Mouse (Mus musculus): ENCODE data around the gene Nudt5.
A peak's percentile ranks its signal among the peaks of the same experiment; 100 is the strongest.
"Not testable (repeated sequence)": the region's sequence is repeated elsewhere in the genome, so short reads cannot be mapped to it uniquely, and the experiment has no call there.

Nudt5 gene

DNA sequence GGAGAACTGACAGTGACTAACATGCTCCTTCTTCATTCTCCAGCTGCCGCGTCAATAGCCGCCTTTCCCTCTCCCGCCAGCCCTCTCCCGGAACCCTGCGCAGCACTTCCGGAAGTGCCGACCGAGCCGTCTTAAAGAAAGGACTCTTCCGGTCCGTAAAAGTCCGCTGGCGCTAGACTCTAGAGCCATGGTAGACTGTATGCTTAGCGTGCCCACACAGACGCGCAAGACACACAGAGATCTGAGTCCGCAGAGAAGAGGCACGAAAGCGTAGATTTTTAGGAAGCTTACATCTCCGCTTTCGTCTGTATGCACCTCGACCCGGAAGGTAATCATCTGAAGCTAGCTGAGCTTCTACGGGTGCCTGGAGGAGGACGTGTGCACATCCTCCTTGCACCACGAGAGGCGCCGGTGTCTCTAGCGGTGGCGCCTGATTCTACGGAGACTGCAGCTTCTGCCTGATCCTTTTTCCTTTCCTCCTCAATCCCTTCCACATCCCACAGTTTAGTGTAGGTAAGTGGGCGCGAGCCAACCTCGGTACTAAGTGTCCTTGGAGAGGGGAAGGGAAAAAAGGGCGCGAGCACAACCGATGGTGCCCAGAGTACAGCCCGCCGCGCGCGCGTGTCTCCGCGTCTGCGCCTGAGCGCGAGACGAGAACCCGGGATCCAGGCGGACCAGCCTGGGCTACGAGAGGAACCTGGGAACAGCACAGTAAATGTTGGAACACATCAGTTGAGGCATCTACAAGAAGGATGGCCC is at the start of gene Nudt5, which contains the start of gene Cdc123:
TSS of gene Nudt5 (plus strand) at position 147 of the 759 bp plus-strand sequence.
TSS of gene Cdc123 (minus strand) at position 292 of the 759 bp plus-strand sequence.
- DNase-seq, result peak; percentile 84 to 85

DNA sequence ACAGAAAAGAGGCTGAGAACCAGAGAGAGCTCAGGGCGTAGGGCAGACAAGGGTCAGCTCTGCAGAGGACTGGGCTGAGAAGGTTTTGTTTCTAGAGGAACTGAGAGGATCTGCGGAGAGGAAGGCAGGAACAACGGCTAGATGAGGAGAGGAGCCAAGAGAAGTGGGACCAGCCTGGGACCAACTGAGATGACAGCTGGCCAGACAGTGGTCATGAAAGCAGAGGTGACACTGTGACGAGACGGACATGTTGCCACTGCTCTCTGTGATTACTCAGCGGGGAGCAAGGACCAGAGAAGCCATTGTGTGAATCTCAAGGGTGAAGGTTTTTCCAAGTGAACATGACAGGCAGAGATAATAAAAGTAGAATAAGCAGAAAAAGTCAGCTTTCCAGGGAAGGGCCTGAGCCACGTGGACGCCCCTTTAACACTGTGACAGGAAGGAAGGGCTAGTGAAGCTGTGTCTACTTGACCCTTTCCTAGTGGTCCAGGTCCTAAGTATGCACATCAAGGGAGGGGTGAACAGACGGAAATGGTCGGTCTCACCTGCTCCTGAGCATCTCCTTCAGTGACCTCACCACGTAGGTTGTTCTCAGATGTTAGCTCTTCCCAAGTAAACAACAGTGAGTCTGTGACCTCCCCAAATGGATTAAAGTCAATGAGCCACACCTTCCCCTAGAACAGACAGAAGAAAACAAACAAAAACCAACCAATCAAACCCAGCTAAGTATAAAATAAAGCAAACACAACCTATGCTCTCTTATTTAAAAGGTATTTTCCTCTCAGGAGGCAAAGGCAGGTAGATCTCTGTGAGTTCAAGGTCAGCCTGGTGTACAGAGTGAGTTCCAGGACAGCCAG is 46.8 kb upstream of the Nudt5 start:
- no peak for DNase-seq

DNA sequence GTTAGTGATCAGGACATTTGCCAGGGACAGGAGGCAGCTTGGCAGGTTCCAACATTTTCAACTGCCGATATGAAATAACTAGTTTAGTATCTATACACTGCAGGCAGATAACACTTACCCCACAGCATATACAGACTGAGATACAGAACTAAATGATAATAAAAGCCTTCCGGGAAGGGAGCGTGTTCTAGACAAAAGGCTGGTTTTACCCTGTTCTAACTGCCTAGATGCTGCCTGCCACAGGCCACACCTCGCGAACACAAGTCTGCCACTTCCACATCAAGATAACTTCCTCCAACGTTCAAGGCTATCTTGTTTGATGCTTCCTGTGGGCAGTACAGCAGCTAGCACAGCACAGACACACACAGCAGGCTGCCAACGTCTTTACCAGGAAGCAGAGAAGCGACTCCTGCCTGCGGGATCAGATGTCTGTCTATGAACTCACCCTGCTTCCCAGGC is 43.6 kb upstream of the Nudt5 start:
- no peak for DNase-seq

DNA sequence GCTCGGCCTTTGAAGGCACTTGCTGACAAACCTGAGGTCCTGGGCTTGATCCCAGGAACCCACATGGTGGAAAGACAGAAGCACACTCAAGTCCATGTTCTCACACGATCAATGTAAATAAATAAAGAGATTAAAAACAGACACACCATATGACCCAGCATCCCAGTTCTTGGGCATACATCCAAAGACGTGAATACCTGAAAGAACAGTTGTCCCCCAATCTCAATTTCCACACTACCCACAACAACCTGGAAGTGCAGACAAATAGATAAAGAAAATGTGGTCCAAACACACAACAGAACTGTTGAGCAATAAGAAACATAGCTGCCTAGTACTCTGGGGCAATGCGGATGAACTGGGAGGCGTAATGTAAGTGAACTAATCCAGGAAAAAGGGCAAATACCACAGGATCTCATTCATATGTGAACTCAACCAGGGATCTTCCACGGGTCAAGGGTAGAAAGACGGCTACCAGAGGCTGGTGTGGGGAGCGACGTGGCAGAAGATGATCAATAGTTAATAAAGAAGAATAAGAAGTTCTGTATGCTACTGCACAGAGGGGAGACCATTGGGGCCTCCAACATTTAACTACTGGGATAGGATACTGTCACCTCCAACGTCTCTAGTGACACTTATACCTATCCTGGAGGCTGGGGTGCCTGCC is 42.8 kb upstream of the Nudt5 start:
- DNase-seq, result no peak

DNA sequence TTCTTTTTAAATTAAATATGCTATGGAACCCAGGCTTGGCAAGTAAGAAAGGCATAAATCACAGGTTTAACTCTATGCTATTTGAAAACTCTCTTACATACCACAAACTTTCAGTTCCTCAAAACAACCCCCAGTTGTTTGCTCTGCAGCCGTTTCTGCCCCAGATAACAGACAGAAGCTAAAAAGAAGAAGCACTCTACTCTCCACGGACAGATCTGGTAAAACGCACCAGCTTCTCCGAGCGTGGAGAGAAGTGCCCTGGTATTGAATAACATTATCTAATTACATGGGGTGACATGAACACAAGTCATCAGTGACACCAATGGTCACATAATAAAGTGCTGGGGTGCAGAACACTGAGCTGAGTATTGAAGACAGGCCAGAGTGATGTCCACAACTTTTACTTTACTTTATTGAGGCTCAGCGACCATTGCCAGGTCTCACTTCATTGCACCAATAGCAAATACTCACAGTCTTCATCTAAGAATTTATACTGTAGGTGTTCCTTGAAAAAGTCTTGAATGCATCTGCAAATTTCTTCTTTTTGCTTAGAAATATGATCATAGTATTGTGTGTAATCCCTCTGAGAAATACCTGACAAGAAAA is 40.3 kb upstream of the Nudt5 start:
- DNase-seq, result no peak

DNA sequence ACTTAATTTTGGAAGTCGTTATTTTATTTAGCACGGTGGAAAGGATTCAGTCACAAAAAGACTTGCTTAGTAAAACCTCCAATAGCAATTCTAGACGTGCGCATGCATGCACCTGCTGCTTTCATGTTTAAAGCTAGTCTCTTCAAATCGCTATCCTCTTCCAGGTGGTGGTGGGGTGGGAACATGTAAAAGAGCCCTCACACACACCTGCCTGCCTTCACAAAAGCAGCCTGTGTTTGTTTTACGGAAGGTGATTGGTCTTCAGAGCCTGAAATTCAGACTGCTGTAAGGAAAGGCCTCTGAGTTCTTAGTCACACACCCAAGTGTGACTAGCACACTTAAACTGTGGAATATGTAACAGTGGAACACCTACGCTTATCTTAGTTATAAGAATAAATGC is 39.6 kb upstream of the Nudt5 start:
- DNase-seq, result no peak

DNA sequence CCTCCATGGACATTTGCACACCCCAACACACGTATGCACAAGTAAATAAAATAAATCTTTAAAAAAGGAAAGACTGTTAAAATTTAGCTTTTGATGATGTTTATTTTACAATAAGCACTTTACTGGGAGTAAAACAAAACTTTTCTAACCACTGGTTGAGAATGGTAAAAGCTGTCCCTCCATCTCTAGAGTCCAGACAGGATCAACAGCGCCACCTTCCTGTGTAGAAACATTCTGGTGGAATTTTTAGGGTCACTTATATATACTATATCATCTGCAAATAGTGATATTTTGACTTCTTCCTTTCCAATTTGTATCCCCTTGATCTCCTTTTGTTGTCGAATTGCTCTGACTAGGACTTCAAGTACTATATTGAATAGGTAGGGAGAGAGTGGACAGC is 38.6 kb upstream of the Nudt5 start:
- DNase-seq, result not testable (repeated sequence)

DNA sequence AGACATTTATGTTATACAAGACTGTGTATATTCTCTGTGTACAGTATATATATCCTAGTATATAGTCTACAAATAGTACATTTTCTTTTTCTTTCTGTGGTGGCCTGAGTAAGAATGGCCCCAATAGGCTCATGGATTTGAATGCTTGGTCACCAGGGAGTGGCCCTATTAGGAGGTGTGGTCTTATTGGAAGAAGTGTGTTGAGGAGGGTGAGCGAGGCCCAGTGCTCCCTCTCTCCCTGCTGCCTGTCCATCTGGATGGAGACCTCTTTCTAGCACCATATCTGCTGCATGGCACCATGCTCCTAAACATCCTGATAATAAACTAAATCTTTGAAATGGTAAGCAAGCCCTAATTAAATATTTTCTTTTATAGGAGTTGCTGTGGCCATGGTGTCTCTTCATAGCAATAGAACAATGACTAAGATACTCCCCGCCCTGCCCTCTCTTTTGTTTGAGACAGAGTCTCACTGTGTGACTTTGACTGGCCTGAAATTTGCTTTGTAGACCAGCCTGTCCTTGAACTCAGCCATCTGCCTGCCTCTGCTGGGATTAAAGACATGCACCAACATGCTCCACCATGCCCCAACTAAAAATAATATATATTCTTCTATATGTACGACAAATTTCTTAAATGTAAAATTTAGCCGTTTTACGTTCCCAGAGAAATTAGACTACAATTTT is 34.6 kb upstream of the Nudt5 start:
- no peak for DNase-seq

DNA sequence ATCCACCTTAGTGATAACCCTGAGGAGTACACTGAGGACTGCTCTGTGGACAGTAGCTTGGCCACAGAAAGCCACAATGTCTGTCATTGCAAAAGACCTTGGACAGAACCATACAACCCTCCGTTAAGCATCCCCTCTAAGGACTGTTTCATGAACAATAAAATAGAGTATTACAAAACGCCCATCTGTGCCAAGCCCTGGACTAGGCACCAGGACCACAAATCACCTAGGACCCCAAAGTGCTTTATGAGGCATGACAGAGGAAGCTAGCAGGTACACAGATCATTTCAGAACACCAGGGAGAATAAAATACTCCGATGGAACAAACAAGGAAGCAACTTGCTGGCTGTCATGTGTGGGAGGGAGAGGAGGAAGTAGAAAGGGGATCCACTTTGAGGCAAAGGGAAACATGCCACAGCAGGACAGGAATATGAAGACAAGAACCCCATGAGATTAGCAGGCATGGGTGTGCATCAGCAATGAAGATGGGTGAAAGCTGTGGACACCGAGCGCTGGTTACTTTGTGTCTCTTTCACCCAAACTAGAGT is 33.5 kb upstream of the Nudt5 start:
- DNase-seq, result no peak

DNA sequence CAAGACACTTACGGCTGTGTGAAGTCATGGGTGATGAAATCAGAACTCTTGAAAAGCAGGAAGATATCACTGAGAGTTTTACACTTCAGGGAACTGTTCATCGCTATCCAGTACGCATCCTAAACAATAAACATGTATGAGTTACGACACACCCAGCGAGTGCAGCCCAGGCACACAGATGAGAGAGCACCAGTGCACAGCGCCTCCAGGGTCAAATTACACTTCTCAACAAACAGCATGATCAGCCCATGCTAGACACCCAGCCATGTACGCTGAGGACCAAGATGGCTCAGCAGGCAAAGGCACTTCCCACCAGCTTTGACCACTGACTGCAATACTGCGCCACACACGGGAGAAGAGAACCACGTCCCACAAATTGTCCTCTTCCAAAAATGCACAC is 23.6 kb upstream of the Nudt5 start:
- no peak for DNase-seq

DNA sequence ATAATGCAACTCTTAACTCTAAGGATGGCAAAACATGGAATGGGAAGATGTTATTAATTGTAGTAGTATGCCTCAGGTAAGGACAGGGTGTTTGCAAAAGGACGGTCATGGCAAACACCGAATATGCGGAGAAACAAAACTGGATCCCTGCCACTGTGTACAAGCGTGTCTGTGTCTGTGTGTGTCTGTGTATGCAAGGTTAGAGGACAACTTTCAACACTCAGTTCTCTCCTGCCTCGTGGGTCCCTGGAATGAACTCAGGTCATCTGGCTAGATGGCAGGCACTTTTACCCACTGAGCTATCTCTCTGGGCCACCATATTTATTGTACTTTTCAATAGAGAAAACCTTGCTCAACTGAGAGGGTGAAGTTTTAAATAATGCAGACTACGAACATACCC is 22.4 kb upstream of the Nudt5 start:
- DNase-seq, result no peak

DNA sequence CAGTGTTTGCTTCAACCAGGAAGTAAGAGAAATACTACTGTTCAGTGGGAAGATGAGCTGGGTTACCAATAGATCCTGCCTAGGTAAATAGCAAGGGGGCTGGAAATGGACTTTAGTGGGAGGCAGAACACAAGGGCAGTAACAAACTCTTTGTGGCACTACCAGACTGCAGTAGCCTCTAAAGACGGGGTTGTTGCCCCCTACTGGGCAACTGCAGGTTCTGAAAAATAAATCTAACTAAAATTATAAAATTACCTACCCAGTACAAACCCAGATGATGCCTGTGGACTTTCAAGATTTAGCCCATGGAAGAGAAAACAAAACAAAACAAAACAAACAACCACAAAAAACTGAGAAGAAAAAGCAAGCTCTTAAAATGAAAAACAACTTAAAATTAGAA is 20.6 kb upstream of the Nudt5 start:
- DNase-seq, result no peak

DNA sequence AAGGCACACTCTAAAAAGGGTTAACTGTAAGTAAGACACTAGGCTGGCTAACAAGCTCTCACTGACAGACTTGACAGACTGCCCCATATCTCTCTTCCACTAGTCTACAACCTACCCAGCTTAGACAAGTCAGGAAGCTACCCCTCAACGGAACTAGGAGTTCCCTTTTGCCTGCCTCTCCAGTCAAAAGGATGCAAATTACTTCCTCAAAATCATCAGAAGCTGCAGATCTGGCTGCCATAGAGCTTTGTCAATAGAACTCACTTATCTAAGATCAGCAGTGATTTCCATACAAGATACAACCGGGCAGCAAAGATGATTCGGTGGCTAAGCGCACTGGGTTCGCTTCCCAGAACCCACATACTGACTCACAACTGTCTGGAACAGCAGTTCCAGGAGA is 20.1 kb upstream of the Nudt5 start:
- DNase-seq, result no peak

DNA sequence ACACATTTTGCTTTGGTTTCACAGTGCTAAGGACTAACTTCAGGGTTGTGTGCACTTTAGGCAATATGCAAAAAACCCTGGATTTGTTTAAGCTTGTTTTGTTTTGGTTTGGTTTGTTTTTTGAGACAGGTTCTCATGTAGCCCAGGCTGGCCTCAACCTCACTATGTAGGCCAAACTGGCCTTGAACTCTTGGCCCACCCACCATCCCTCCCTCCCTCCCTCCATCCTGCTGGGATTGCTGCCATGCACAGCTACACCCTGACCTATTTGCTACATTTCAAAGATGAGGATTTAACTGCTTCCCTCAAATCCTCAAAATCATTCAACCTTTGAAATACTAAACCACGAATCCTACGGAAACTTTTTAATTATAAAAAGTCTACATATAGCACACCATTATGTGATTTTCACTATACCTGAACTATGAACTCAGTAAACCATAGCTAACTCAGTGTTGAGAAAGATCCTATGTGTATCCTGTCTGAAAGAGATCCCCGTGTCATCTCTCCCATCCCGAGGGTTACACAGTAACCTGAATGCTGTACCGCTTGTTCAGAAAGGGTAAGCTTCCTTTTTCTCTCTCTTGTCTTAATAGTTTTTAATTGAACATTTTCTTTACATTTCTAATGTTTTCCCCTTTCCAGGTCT is 19.4 kb upstream of the Nudt5 start:
- DNase-seq, result no peak

DNA sequence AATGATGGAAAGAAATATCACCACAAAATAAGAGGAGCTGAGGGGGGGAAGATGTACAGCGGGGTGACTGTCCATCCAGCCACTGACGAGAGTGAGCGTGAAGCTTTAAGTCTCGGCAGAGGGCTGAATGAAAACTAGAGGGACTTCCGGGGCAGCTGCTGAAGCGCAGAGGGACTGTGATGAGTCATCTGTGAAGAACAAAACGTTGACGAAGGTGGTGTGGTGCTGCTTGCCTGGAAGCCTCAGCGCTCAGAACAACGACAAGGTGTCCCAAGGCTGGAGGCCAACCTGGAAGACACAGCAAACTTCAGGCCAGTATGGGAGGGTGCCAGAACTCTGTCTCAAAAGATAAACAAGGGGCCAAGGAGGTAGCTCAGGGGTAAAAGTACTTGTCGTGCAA is 4.0 kb upstream of the Nudt5 start:
- no peak for DNase-seq

DNA sequence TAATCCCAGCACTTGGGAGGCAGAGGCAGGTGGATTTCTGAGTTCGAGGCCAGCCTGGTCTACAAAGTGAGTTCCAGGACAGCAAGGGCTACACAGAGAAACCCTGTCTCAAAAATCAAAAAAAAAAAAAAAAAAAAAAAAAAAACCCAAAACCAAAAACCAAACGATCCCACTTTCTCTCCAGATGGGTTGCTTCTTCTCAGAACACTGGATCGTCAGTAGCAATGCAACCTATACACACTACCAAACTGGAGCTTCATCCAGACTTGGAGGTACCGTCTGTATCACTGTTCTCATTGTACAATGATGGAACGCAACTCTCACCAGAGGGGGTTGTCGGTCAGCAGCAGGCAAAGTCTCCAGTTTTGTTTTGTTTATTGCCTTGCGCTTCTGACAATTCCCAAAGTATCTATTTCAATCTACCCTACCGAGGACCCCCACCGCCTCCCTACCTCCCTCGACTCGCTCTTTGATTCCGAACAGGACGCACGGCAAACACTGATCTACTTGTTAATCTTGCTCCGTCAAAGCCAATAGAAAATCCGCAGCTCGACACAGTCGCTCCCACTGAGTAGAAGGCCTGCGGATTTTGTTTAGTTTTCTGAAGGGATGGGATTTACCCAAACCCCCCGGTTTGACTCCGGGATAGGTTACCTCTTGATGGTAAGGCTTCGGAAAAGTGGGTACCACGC is 492 bp upstream of the Nudt5 start:
- DNase-seq, result no peak

DNA sequence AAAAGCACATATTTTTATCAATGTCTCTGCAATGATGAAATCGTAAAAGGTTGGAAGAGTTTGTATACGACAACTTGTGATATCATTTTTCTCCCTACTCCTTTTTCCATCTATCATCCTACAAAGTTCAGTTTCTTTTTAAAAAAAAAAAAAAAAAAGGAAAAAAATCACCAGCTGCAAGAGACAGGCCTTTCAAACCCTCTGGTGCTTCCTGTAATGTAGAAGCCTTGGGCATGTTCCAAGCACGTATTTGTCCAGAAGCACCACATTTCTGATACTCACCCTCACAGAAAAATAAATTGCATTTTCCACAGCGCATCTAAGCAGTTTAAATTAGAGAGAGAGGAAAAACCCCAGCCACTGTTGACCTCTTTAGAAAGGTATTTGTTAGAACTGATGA is 1.0 kb downstream of the Nudt5 start:
- no peak for DNase-seq

DNA sequence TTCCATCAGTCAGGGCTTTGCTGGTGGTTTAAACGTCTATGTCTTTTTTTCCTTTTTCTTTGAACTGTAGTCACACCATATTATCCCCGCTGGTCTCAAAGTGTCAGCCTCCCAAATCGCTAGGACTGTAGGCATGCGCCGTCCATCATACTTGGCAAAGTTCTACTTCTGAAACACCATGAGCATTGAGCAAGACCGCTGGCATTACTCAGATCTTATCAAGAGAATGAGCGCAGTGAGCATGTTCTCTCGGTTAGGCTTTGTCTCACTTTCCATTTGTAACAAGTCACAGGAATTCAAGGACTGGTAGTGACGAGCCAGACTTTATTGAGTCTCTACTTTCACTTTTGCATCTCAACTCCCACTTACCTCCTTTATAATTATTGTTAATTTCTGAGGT is 6.3 kb downstream of the Nudt5 start:
- no peak for DNase-seq

DNA sequence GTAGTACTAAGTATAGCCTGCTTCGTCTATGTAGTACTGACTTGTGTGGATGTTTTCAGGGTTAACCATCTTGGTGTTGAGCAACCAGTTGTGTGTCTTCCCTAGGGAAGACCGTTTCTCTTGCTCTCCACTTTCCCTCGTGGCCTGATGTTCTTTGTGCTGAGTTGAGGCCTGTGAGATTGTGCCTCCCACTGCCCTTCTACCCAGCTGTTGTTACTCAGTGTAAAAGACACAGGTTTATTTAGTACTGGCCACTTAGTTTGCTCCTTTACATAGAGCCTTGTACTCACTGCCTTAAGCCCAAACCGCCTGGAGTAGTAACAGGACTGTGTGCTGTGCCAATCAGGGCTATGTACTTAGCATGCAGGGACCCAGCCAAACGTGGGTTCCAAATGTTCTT is 7.0 kb downstream of the Nudt5 start:
- no peak for DNase-seq

DNA sequence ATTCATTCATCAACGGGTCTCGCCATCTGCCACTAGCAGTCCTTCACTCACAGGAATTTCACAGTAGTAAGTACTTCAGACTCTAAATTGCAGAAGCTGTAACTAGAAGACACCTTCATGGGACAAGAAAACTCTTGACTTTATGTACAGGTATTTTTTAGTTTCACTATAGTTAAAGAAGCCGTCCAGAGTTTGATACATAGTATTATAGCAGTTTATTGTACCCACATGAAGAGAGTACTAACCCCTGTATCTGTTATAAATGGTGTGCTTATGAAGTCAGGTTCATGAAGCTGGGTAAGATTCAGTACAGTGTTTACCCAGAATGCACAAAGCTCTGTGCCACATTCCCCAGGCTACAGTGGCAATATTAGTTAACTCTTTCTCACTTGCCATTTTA is 18.0 kb downstream of the Nudt5 start, which contains the start of gene Gm13199:
TSS of gene Gm13199 (minus strand) at position 101 of the 400 bp plus-strand sequence.
- no peak for DNase-seq

DNA sequence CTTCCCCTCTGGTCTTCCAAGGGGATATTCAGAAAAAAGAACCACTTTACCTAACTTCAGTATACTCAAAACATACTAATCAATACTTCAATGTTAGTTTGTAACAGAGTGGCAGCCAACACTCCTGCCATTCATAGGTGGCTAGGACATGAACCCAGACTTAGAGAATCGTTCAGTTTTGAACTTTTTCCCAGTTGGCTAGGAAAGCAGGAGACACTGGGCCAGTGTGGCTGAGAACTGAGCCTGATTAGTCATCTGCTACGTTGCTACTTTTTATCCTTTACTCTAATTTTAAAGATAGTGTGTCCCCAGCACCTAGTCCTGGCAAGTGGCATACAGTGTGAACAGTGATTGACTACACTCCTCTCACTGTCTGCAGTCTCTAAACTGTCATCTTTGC is 22.9 kb downstream of the Nudt5 start:
- no peak for DNase-seq

All from thymus, postnatal 36 days (tissue).